Mouse (Mus musculus) lung, embryonic 16.5 days (tissue): Measurements from ENCODE around the gene Olfr16. TPM values are rescaled to one million over a fixed set of nuclear protein-coding genes. Genes with fewer than 3 reads are reported as not detected.

Source experiments
- ATAC-seq: fragments of 200-750 bp; cut with Nextera tagmentation; 2 replicates; pipeline ENCODE4 v1.8.0; 2017; ENCODE audit warnings: low read depth, mild to moderate bottlenecking, moderate library complexity
- H3K27ac ChIP-seq: fragments of 300-500 bp; sonication (generic); 2 replicates; pipeline ENCODE4 v1.5.1; 2014; ENCODE audit warnings: mild to moderate bottlenecking, control low read depth, low read length
- H3K27me3 ChIP-seq: fragments of 300-500 bp; sonication (generic); 2 replicates; pipeline ENCODE4 v1.6.1; 2014; ENCODE audit warnings: low read depth, low read length, mixed read lengths; ENCODE audit not compliant: control insufficient read depth, insufficient read depth
- H3K36me3 ChIP-seq: fragments of 300-500 bp; sonication (generic); 2 replicates; pipeline ENCODE4 v1.6.1; 2014; ENCODE audit warnings: low read length; ENCODE audit not compliant: control insufficient read depth, insufficient read depth
- H3K4me1 ChIP-seq: fragments of 300-500 bp; sonication (generic); replicated peaks from 2 replicates; pipeline ENCODE4 v1.6.1; 2014; ENCODE audit warnings: low read length, mixed read lengths; ENCODE audit not compliant: control insufficient read depth, insufficient read depth
- H3K4me2 ChIP-seq: fragments of 300-500 bp; sonication (generic); 2 replicates; pipeline ENCODE4 v1.6.1; 2014; ENCODE audit warnings: low read depth, low read length, control low read depth
- H3K4me3 ChIP-seq: fragments of 300-500 bp; sonication (generic); 2 replicates; pipeline ENCODE4 v1.5.1; 2014; ENCODE audit warnings: mild to moderate bottlenecking, low read length, control low read depth
- H3K9ac ChIP-seq: fragments of 300-500 bp; sonication (generic); 2 replicates; pipeline ENCODE4 v1.6.1; 2014; ENCODE audit warnings: low read length, control low read depth
- H3K9me3 ChIP-seq: fragments of 300-500 bp; sonication (generic); 2 replicates; pipeline ENCODE4 v1.6.1; 2016; ENCODE audit warnings: low read length; ENCODE audit not compliant: control insufficient read depth
- WGBS: fragments of 180-500 bp; shearing (Covaris S2); extraction: QIAGEN DNeasy Blood & Tissue Kit; methylation state at CpG from one replicate; pipeline ENCODE4 v1.1.7; 2014; 5-methylcytosine and 5-hydroxymethylcytosine counted together
- polyA plus RNA-seq: library from polyadenylated mRNA; unstranded; fragments of >200 nt; fragmentation: Nextera tagmentation; extraction: Ambion mirVana; gene quantifications from 2 replicates; pipeline ENCODE4 v1.2.1, GENCODE M21; 2015

Gene Olfr16
- polyA plus RNA-seq, 1 experiment from 2014 or later, result not detected

GRCm38 (mm10) chr1:172990635-172991009 lies 40.4 kb downstream of the Olfr16 start:
- WGBS, result 81% methylated on average over 3 of the region's 3 CpGs
- ATAC-seq, result no peak

More at GRCm38 (mm10) chr1:172990635-172991009, 40.4 kb downstream of the Olfr16 start:
- Histone ChIP-seq H3K4me1 (no peaks in the 10 kb centered on the region), H3K4me3 (no peak overlapping the region), H3K27ac (no peak overlapping the region), H3K4me2 (no peak overlapping the region), H3K9ac (no peak overlapping the region), H3K36me3 (no peaks in the 10 kb centered on the region), H3K27me3 (no peaks in the 10 kb centered on the region), H3K9me3 (no peaks in the 10 kb centered on the region)

Other genes with a start within 250 kb of the Olfr16 start
- 0.15 and 1.9 TPM in 2 replicates for gene Apcs, start 55.4 kb upstream of the Olfr16 start, polyA plus RNA-seq
- not detected in 2 replicates for gene Olfr1408, start 187.0 kb downstream of the Olfr16 start, polyA plus RNA-seq
- not detected in 2 replicates for gene Olfr1406, start 240.2 kb downstream of the Olfr16 start, polyA plus RNA-seq
- not detected in 2 replicates for gene Olfr218, start 247.4 kb downstream of the Olfr16 start, polyA plus RNA-seq